Mouse (Mus musculus): Measurements from ENCODE around the gene Btnl4.
"Not testable (repeated sequence)": the region's sequence is repeated elsewhere in the genome, so short reads cannot be mapped to it uniquely, and the experiment has no call there.

Btnl4 gene

GRCm38 (mm10) chr17:34477238-34478013, at the start of gene Btnl4:
Gene Btnl4 (minus strand): TSS chr17:34477318.
- DNase-seq (ENCODE audit: low read depth, low spot score) = not testable (repeated sequence)

GRCm38 (mm10) chr17:34519001-34519400, 41.9 kb upstream of the Btnl4 start:
- DNase-seq (ENCODE audit: low read depth, low spot score) = no peak

GRCm38 (mm10) chr17:34518571-34518970, 41.5 kb upstream of the Btnl4 start:
- DNase-seq (ENCODE audit: low read depth, low spot score) = not testable (repeated sequence)

GRCm38 (mm10) chr17:34517795-34518194, 40.7 kb upstream of the Btnl4 start:
- DNase-seq (ENCODE audit: low read depth, low spot score) = no peak

- DNase-seq (ENCODE audit: low read depth, low spot score) = no peak
Measured at GRCm38 (mm10) chr17:34517252-34517651, 40.1 kb upstream of the Btnl4 start, which contains the start of gene Btnl6. Gene Btnl6 (minus strand): TSS chr17:34517352.

- no peak for DNase-seq (ENCODE audit: low read depth, low spot score)
Measured at GRCm38 (mm10) chr17:34516514-34516913, 39.4 kb upstream of the Btnl4 start.

GRCm38 (mm10) chr17:34511723-34512122, 34.6 kb upstream of the Btnl4 start:
- DNase-seq (ENCODE audit: low read depth, low spot score) = not testable (repeated sequence)

GRCm38 (mm10) chr17:34507591-34507990, 30.5 kb upstream of the Btnl4 start:
- no peak for DNase-seq (ENCODE audit: low read depth, low spot score)

GRCm38 (mm10) chr17:34497726-34498125, 20.6 kb upstream of the Btnl4 start:
- not testable (repeated sequence) for DNase-seq (ENCODE audit: low read depth, low spot score)

GRCm38 (mm10) chr17:34497319-34497718, 20.2 kb upstream of the Btnl4 start:
- DNase-seq (ENCODE audit: low read depth, low spot score) = not testable (repeated sequence)

GRCm38 (mm10) chr17:34496539-34496938, 19.4 kb upstream of the Btnl4 start:
- no peak for DNase-seq (ENCODE audit: low read depth, low spot score)

- DNase-seq (ENCODE audit: low read depth, low spot score) = not testable (repeated sequence)
Measured at GRCm38 (mm10) chr17:34495156-34495555, 18.0 kb upstream of the Btnl4 start.

GRCm38 (mm10) chr17:34492796-34493195, 15.7 kb upstream of the Btnl4 start:
- DNase-seq (ENCODE audit: low read depth, low spot score) = no peak

GRCm38 (mm10) chr17:34476427-34476826, 691 bp downstream of the Btnl4 start:
- DNase-seq (ENCODE audit: low read depth, low spot score) = no peak

GRCm38 (mm10) chr17:34475060-34475459, 2.1 kb downstream of the Btnl4 start:
- no peak for DNase-seq (ENCODE audit: low read depth, low spot score)

- no peak for DNase-seq (ENCODE audit: low read depth, low spot score)
Measured at GRCm38 (mm10) chr17:34470491-34470890, 6.6 kb downstream of the Btnl4 start.

GRCm38 (mm10) chr17:34465906-34466305, 11.2 kb downstream of the Btnl4 start:
- not testable (repeated sequence) for DNase-seq (ENCODE audit: low read depth, low spot score)

- DNase-seq (ENCODE audit: low read depth, low spot score) = no peak
Measured at GRCm38 (mm10) chr17:34459255-34459654, 17.9 kb downstream of the Btnl4 start.

GRCm38 (mm10) chr17:34457668-34458067, 19.4 kb downstream of the Btnl4 start:
- DNase-seq (ENCODE audit: low read depth, low spot score) = no peak

GRCm38 (mm10) chr17:34448473-34449041, 28.6 kb downstream of the Btnl4 start:
- DNase-seq (ENCODE audit: low read depth, low spot score) = no peak

- DNase-seq (ENCODE audit: low read depth, low spot score) = no peak
Measured at GRCm38 (mm10) chr17:34441990-34442389, 35.1 kb downstream of the Btnl4 start.

GRCm38 (mm10) chr17:34439795-34440194, 37.3 kb downstream of the Btnl4 start:
- DNase-seq (ENCODE audit: low read depth, low spot score) = peak; percentile 38

GRCm38 (mm10) chr17:34438588-34438987, 38.5 kb downstream of the Btnl4 start:
- DNase-seq (ENCODE audit: low read depth, low spot score) = no peak

All from forelimb bud, embryonic 11.5 days (tissue).